Mouse (Mus musculus): ENCODE measurements around the gene Rcc1. TPM values are rescaled to one million over a fixed set of nuclear protein-coding genes. Genes with fewer than 3 reads are reported as not detected.

Gene Rcc1
- polyA plus RNA-seq, 1 experiment: 48.8 TPM

- Histone ChIP-seq H3K4me3 (replicated peaks; ENCODE audit: control insufficient read depth, low read depth, low read length) (no peak overlapping the region), H3K27ac (ENCODE audit: control insufficient read depth, insufficient read depth, low read depth, low read length, poor library complexity) (no peak overlapping the region), H3K4me1 (ENCODE audit: control insufficient read depth, insufficient read depth, low read length) (peaks cover 2% of the 10 kb centered on the region; the same call in 1 of the 2 replicates)
- TF ChIP-seq CTCF (IDR thresholded peaks at IDR 0.05; ENCODE audit: control insufficient read depth, insufficient read depth, low read length): no peak
- TF ChIP-seq POLR2A (IDR thresholded peaks at IDR 0.05; ENCODE audit: borderline replicate concordance, control insufficient read depth, low read depth, low read length): no peak
- 25% methylated on average over 1 of the region's 1 CpGs for WGBS
Observed at GRCm38 (mm10) chr4:132351401-132351800, 2.0 kb downstream of the Rcc1 start.

DNA sequence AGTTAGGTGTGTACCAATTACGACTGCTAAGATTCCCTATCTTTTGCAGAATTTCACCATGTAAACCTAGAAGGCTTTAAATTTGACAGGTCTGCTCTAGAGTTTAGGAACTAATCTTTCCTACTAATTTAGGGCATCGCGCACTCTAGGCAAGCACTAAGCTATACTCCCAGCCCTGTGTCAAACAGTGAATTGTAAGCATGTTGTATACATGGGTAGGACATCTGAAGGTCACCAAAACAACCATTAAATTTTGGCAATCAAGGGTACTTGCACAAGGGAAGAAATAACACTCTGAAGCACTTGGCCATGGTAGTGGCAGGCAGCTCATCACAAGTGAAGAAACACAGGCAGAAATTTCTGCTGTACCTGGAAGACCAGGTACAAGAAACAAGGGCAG, 2.6 kb downstream of the Rcc1 start:
- Histone ChIP-seq H3K4me1 (ENCODE audit: control insufficient read depth, insufficient read depth, low read length) (no peaks in the 10 kb centered on the region), H3K4me3 (replicated peaks; ENCODE audit: control insufficient read depth, low read depth, low read length) (no peak overlapping the region), H3K27ac (ENCODE audit: control insufficient read depth, insufficient read depth, low read depth, low read length, poor library complexity) (no peak overlapping the region)
- WGBS: 78% methylated on average over 3 of the region's 3 CpGs
- no peak for TF ChIP-seq CTCF (IDR thresholded peaks at IDR 0.05; ENCODE audit: control insufficient read depth, insufficient read depth, low read length)
- TF ChIP-seq POLR2A (IDR thresholded peaks at IDR 0.05; ENCODE audit: borderline replicate concordance, control insufficient read depth, low read depth, low read length): no peak

DNA sequence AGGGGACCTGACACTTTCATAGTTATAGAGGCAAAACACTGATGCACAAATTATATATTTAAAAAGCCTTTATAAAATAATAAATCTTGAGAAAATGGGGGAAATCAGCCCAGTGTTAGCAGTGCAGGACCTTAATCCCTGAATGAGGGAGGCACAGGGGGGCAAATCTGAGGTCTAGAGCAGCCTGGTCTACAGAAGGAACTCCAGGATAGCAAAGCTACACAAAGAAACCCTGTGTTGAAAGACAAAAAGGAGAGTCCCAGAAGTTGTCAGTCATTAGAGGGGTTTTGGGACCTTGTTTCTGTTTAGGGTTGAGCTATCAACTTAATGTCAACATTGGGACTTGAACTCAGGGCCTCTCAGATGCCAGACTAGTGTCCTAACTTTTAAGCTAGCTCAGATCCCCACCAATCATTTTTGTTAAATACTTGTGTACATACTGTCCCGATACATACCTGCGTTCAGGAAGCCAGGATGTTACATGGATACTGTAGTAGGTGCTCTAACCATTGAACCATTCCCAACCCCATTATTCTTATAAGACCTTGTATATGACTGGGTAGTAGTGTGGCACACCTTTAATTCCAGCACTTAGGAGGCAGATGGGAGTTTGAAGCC, 3.2 kb downstream of the Rcc1 start:
- Histone ChIP-seq H3K4me1 (ENCODE audit: control insufficient read depth, insufficient read depth, low read length) (no peaks in the 10 kb centered on the region), H3K27ac (ENCODE audit: control insufficient read depth, insufficient read depth, low read depth, low read length, poor library complexity) (no peak overlapping the region), H3K4me3 (replicated peaks; ENCODE audit: control insufficient read depth, low read depth, low read length) (no peak overlapping the region)
- TF ChIP-seq POLR2A (IDR thresholded peaks at IDR 0.05; ENCODE audit: borderline replicate concordance, control insufficient read depth, low read depth, low read length) (no peak), CTCF (IDR thresholded peaks at IDR 0.05; ENCODE audit: control insufficient read depth, insufficient read depth, low read length) (no peak)
- 69% methylated on average over 2 of the region's 2 CpGs for WGBS

GRCm38 (mm10) chr4:132349495-132350122, 3.8 kb downstream of the Rcc1 start:
- H3K4me1 ChIP-seq (ENCODE audit: control insufficient read depth, insufficient read depth, low read length): no peaks in the 10 kb centered on the region; the same call in 1 of the 2 replicates
- TF ChIP-seq CTCF (IDR thresholded peaks at IDR 0.05; ENCODE audit: control insufficient read depth, insufficient read depth, low read length): no peak
- no peak for TF ChIP-seq POLR2A (IDR thresholded peaks at IDR 0.05; ENCODE audit: borderline replicate concordance, control insufficient read depth, low read depth, low read length)
- no peak overlapping the region for H3K27ac ChIP-seq (ENCODE audit: control insufficient read depth, insufficient read depth, low read depth, low read length, poor library complexity)
- no peak overlapping the region for H3K4me3 ChIP-seq (replicated peaks; ENCODE audit: control insufficient read depth, low read depth, low read length)
- 60% methylated on average over 3 of the region's 3 CpGs for WGBS

DNA sequence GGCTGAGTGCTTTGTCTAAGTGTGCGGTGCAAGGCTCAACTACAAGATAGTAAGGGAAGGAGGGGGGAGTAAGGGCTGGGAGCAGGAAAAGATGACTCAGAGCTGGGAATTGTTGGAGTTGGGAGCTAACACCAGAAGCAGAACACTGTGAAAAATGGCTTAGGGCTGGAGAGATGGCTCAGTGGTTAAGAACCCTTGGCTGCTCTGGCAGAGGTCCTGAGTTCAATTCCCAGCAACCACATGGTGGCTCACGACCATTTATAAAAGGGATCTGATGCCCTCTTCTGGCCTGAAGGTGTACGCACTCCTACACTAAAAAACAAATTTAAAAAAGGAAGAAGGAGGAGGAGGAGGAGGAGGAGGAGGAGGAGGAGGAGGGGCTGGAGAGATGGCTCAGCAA, 6.7 kb downstream of the Rcc1 start:
- H3K4me1 ChIP-seq (ENCODE audit: control insufficient read depth, insufficient read depth, low read length): peaks cover 1% of the 10 kb centered on the region
- TF ChIP-seq POLR2A (IDR thresholded peaks at IDR 0.05; ENCODE audit: borderline replicate concordance, control insufficient read depth, low read depth, low read length): no peak
- TF ChIP-seq CTCF (IDR thresholded peaks at IDR 0.05; ENCODE audit: control insufficient read depth, insufficient read depth, low read length): no peak
- H3K27ac ChIP-seq (ENCODE audit: control insufficient read depth, insufficient read depth, low read depth, low read length, poor library complexity): no peak overlapping the region
- no peak overlapping the region for H3K4me3 ChIP-seq (replicated peaks; ENCODE audit: control insufficient read depth, low read depth, low read length)
- WGBS: 50% methylated on average over 3 of the region's 3 CpGs

- H3K27ac ChIP-seq (ENCODE audit: control insufficient read depth, insufficient read depth, low read depth, low read length, poor library complexity): no peak overlapping the region
- TF ChIP-seq CTCF (IDR thresholded peaks at IDR 0.05; ENCODE audit: control insufficient read depth, insufficient read depth, low read length): no peak
- TF ChIP-seq POLR2A (IDR thresholded peaks at IDR 0.05; ENCODE audit: borderline replicate concordance, control insufficient read depth, low read depth, low read length): no peak
- peaks cover 1% of the 10 kb centered on the region for H3K4me1 ChIP-seq (ENCODE audit: control insufficient read depth, insufficient read depth, low read length)
Observed at GRCm38 (mm10) chr4:132346261-132346660, 7.1 kb downstream of the Rcc1 start.

DNA sequence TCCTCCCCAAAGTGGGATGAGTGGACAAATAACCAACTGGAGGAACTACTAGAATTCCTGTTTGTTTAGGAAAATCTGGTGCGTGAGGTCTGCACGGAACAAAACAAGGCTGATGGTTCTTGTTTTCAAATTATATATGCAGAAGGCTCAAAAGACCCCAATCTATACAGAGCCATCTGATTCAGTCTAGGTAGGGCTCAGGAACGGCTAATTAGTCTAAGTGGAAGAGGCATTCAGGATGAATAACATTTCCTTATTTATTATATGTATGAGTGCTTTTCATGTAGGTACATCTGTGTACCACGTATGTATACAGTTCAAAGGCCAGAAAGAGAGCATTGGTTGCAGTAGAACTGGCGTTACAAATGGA, 7.6 kb downstream of the Rcc1 start:
- no peak overlapping the region for H3K4me3 ChIP-seq (replicated peaks; ENCODE audit: control insufficient read depth, low read depth, low read length)
- no peak for TF ChIP-seq POLR2A (IDR thresholded peaks at IDR 0.05; ENCODE audit: borderline replicate concordance, control insufficient read depth, low read depth, low read length)
- no peak for TF ChIP-seq CTCF (IDR thresholded peaks at IDR 0.05; ENCODE audit: control insufficient read depth, insufficient read depth, low read length)
- peaks cover 1% of the 10 kb centered on the region for H3K4me1 ChIP-seq (ENCODE audit: control insufficient read depth, insufficient read depth, low read length)
- WGBS: 39% methylated on average over 5 of the region's 5 CpGs
- H3K27ac ChIP-seq (ENCODE audit: control insufficient read depth, insufficient read depth, low read depth, low read length, poor library complexity): no peak overlapping the region; the same call in 1 of the 2 replicates

More at GRCm38 (mm10) chr4:132346261-132346660, 7.1 kb downstream of the Rcc1 start:
- 79% methylated on average over 4 of the region's 4 CpGs for WGBS
- H3K4me3 ChIP-seq (replicated peaks; ENCODE audit: control insufficient read depth, low read depth, low read length): no peak overlapping the region

- Histone ChIP-seq H3K4me3 (replicated peaks; ENCODE audit: control insufficient read depth, low read depth, low read length) (peak overlapping the region; percentile 89), H3K27ac (ENCODE audit: control insufficient read depth, insufficient read depth, low read depth, low read length, poor library complexity) (peak overlapping the region; percentile 91), H3K4me1 (ENCODE audit: control insufficient read depth, insufficient read depth, low read length) (peaks cover 1% of the 10 kb centered on the region)
- WGBS: under 1% methylated on average over 83 of the region's 83 CpGs
- TF ChIP-seq POLR2A (IDR thresholded peaks at IDR 0.05; ENCODE audit: borderline replicate concordance, control insufficient read depth, low read depth, low read length): peak; percentile 81
- TF ChIP-seq CTCF (IDR thresholded peaks at IDR 0.05; ENCODE audit: control insufficient read depth, insufficient read depth, low read length): peak; percentile 79
Observed at GRCm38 (mm10) chr4:132345135-132345842, 8.1 kb downstream of the Rcc1 start.

Measured in bone marrow, adult 2 months (tissue).